Mouse (Mus musculus): ENCODE results near the gene Gm9195.

Gene Gm9195

GRCm38 (mm10) chr14:72491738-72492137 lies at the start of gene Gm9195:
Gm9195 (minus strand) TSS chr14:72491838.
- in situ Hi-C loops (cut with MboI, MseI), result no loop called here

- in situ Hi-C loops (cut with MboI, MseI), result no loop called here
These were observed 44.9 kb upstream of the Gm9195 start for GRCm38 (mm10) chr14:72536392-72537017.

GRCm38 (mm10) chr14:72533862-72534261 lies 42.2 kb upstream of the Gm9195 start:
- in situ Hi-C loops (cut with MboI, MseI), result no loop called here

- in situ Hi-C loops (cut with MboI, MseI), result no loop called here
These were observed 40.6 kb upstream of the Gm9195 start for GRCm38 (mm10) chr14:72532028-72532917.

- in situ Hi-C loops (cut with MboI, MseI), result no loop called here
These were observed 35.5 kb upstream of the Gm9195 start for GRCm38 (mm10) chr14:72527126-72527525.

GRCm38 (mm10) chr14:72519561-72519960 lies 27.9 kb upstream of the Gm9195 start:
- in situ Hi-C loops (cut with MboI, MseI), result no loop called here

- in situ Hi-C loops (cut with MboI, MseI), result no loop called here
These were observed 27.1 kb upstream of the Gm9195 start for GRCm38 (mm10) chr14:72518786-72519185.

GRCm38 (mm10) chr14:72516376-72516775 lies 24.7 kb upstream of the Gm9195 start:
- in situ Hi-C loops (cut with MboI, MseI), result no loop called here

GRCm38 (mm10) chr14:72506723-72507420 lies 15.2 kb upstream of the Gm9195 start:
- in situ Hi-C loops (cut with MboI, MseI), result no loop called here

GRCm38 (mm10) chr14:72506018-72506722 lies 14.5 kb upstream of the Gm9195 start:
- in situ Hi-C loops (cut with MboI, MseI), result no loop called here

- in situ Hi-C loops (cut with MboI, MseI), result no loop called here
These were observed 13.3 kb upstream of the Gm9195 start for GRCm38 (mm10) chr14:72504985-72505384.

GRCm38 (mm10) chr14:72503241-72503640 lies 11.6 kb upstream of the Gm9195 start:
- in situ Hi-C loops (cut with MboI, MseI), result no loop called here

GRCm38 (mm10) chr14:72493775-72494174 lies 2.1 kb upstream of the Gm9195 start:
- in situ Hi-C loops (cut with MboI, MseI), result no loop called here

- in situ Hi-C loops (cut with MboI, MseI), result no loop called here
These were observed 1.3 kb downstream of the Gm9195 start for GRCm38 (mm10) chr14:72490367-72490766.

GRCm38 (mm10) chr14:72474501-72474900 lies 17.1 kb downstream of the Gm9195 start:
- in situ Hi-C loops (cut with MboI, MseI), result no loop called here

- in situ Hi-C loops (cut with MboI, MseI), result no loop called here
These were observed 23.2 kb downstream of the Gm9195 start for GRCm38 (mm10) chr14:72468429-72468828.

GRCm38 (mm10) chr14:72466384-72466783 lies 25.3 kb downstream of the Gm9195 start:
- in situ Hi-C loops (cut with MboI, MseI), result no loop called here

- in situ Hi-C loops (cut with MboI, MseI), result no loop called here
These were observed 30.0 kb downstream of the Gm9195 start for GRCm38 (mm10) chr14:72461591-72461990.

GRCm38 (mm10) chr14:72460291-72460690 lies 31.3 kb downstream of the Gm9195 start:
- in situ Hi-C loops (cut with MboI, MseI), result no loop called here

GRCm38 (mm10) chr14:72458930-72459329 lies 32.7 kb downstream of the Gm9195 start:
- in situ Hi-C loops (cut with MboI, MseI), result no loop called here
